In genomic region chr16:38694906-38695540, GRCm38 (mm10) we compare ENCODE assay signal across 22 mouse cellular contexts. TPM values are rescaled to one million over a fixed set of nuclear protein-coding genes. Genes with fewer than 3 reads are reported as not detected.
DNase-seq lines count a peak whose midpoint lies in the region; ATAC-seq and TF ChIP-seq lines count a peak whose summit lies in the region.
"Had no signal": no experiment of that assay in that cellular context is flagged by ENCODE, and none has a peak within 500 bp of the region (broad histone marks: within the 10 kb centered on the region; RNA-seq: fewer than 3 reads in every experiment).

No protein-coding gene starts in this region.

- H3K27me3 ChIP-seq in heart, postnatal 0 days (ENCODE audit: control insufficient read depth, insufficient read depth, low read length): no peaks in the 10 kb centered on the region
- H3K27me3 ChIP-seq in heart, embryonic 12.5 days (replicated peaks): no peaks in the 10 kb centered on the region
- H3K27me3 ChIP-seq: embryonic facial prominence, embryonic 15.5 days; heart, embryonic 15.5 days; hindbrain, embryonic 15.5 days had no signal

- no peak for TF ChIP-seq EP300 in heart, postnatal 0 days (IDR thresholded peaks at IDR 0.05; ENCODE audit: low read depth)

- H3K36me3 ChIP-seq in heart, postnatal 0 days (replicated peaks; ENCODE audit: control insufficient read depth, insufficient read depth, low read length): peaks cover 45% of the 10 kb centered on the region
- H3K36me3 ChIP-seq in heart, embryonic 12.5 days: peaks cover 46% of the 10 kb centered on the region
- H3K36me3 ChIP-seq: embryonic facial prominence, embryonic 15.5 days; hindbrain, embryonic 15.5 days had no signal

- H3K4me1 ChIP-seq in heart, postnatal 0 days (ENCODE audit: control insufficient read depth, insufficient read depth): peaks cover 37% of the 10 kb centered on the region
- H3K4me1 ChIP-seq in heart, embryonic 12.5 days (replicated peaks): peaks cover 52% of the 10 kb centered on the region
- H3K4me1 ChIP-seq in lung, adult 2 months (ENCODE audit: control insufficient read depth, insufficient read depth, low read length): peaks cover 20% of the 10 kb centered on the region
- H3K4me1 ChIP-seq: hindbrain, embryonic 15.5 days had no signal

- no peak for DNase-seq in heart, postnatal 0 days (ENCODE audit: low spot score)
- peak; percentile 37 for DNase-seq in NIH3T3 (ENCODE audit: low read depth)
- no peak for DNase-seq in ovary, postnatal 10 days (ENCODE audit: low spot score)
- no peak for DNase-seq in urinary bladder, postnatal 4 days (ENCODE audit: low spot score in 2 of 2)
- no peak for DNase-seq in lung, adult 2 months
- DNase-seq: adrenal gland, adult 2 months; adrenal gland, postnatal 25 days; B cell, adult 2 months; cerebellum, adult 2 months; embryo, embryonic 11 days; gastrocnemius, adult 2 months; gastrocnemius, postnatal 25 days; heart, adult 18-20 months had no signal

- H3K9ac ChIP-seq in heart, postnatal 0 days (replicated peaks; ENCODE audit: low read depth, low read length): no peak overlapping the region
- no peak overlapping the region for H3K9ac ChIP-seq in heart, embryonic 12.5 days
- H3K9ac ChIP-seq: embryonic facial prominence, embryonic 15.5 days; heart, embryonic 15.5 days; hindbrain, embryonic 15.5 days had no signal

- H3K9me3 ChIP-seq in heart, postnatal 0 days (replicated peaks; ENCODE audit: control insufficient read depth, low read length): no peaks in the 10 kb centered on the region
- H3K9me3 ChIP-seq in heart, embryonic 12.5 days (replicated peaks): no peaks in the 10 kb centered on the region
- H3K9me3 ChIP-seq: embryonic facial prominence, embryonic 15.5 days; heart, embryonic 10.5 days; heart, embryonic 15.5 days; hindbrain, embryonic 15.5 days had no signal

- no peak for TF ChIP-seq POLR2A in lung, adult 2 months (IDR thresholded peaks at IDR 0.05; ENCODE audit: borderline replicate concordance, extremely low read depth, low read depth, low read length)

- H3K27ac ChIP-seq in heart, postnatal 0 days (ENCODE audit: low read depth): peak overlapping the region; percentile 24; the same call in 1 of the 2 replicates
- H3K27ac ChIP-seq in heart, embryonic 12.5 days (ENCODE audit: poor library complexity, severe bottlenecking): no peak overlapping the region
- H3K27ac ChIP-seq: embryonic facial prominence, embryonic 15.5 days; gastrocnemius, adult 2 months; heart, embryonic 10.5 days; heart, embryonic 15.5 days; hindbrain, embryonic 15.5 days had no signal

- no peak overlapping the region for H3K4me2 ChIP-seq in heart, postnatal 0 days (ENCODE audit: low read depth, low read length)
- H3K4me2 ChIP-seq in heart, embryonic 12.5 days: no peak overlapping the region
- H3K4me2 ChIP-seq: embryonic facial prominence, embryonic 15.5 days; heart, embryonic 15.5 days; hindbrain, embryonic 15.5 days had no signal

- H3K4me3 ChIP-seq in heart, postnatal 0 days (ENCODE audit: low read depth, low read length): no peak overlapping the region
- no peak overlapping the region for H3K4me3 ChIP-seq in heart, embryonic 12.5 days
- no peak overlapping the region for H3K4me3 ChIP-seq in lung, adult 2 months (replicated peaks; ENCODE audit: extremely low read depth, low read depth, low read length)
- H3K4me3 ChIP-seq: embryonic facial prominence, embryonic 15.5 days; gastrocnemius, adult 2 months; heart, embryonic 10.5 days; heart, embryonic 15.5 days; hindbrain, embryonic 15.5 days had no signal

- 67% methylated on average over 6 of the region's 6 CpGs for WGBS in heart, postnatal 0 days
- 77% methylated on average over 6 of the region's 6 CpGs for WGBS in heart, embryonic 12.5 days
- WGBS in lung, adult 2 months: 72% methylated on average over 6 of the region's 6 CpGs

- TF ChIP-seq CTCF in heart, postnatal 0 days (IDR thresholded peaks at IDR 0.05; ENCODE audit: low read depth): no peak
- TF ChIP-seq CTCF in lung, adult 2 months (IDR thresholded peaks at IDR 0.05; ENCODE audit: insufficient read depth, low read length): no peak

- ATAC-seq in heart, postnatal 0 days (ENCODE audit: insufficient read depth, low read depth): no peak; the same call in 1 of the 2 replicates
- no peak for ATAC-seq in heart, embryonic 12.5 days (ENCODE audit: insufficient number of reproducible peaks, low FRiP score)
- peak; percentile 86 for ATAC-seq in granulocyte monocyte progenitor cell, adult 5-6 weeks (replicated peaks; ENCODE audit: poor library complexity, severe bottlenecking)
- ATAC-seq: forebrain, embryonic 16.5 days; intestine, embryonic 16.5 days had no signal

RNA-seq across cellular contexts. Expression of gene Arhgap31, which starts 18.1 kb away (rescaled TPM):
- 60.6 and 63.5 TPM in 2 replicates for total RNA-seq in heart, postnatal 0 days (2014; rRNA removed; ENCODE audit: low replicate concordance)
- polyA plus RNA-seq in heart, postnatal 0 days (2015; fragmentation: Nextera tagmentation; extraction: Ambion mirVana): 15.0 and 15.7 TPM in 2 replicates
- polyA plus RNA-seq in heart, embryonic 12.5 days (2016; fragmentation: Nextera tagmentation; extraction: Ambion mirVana): 43.1 and 47.7 TPM in 2 replicates
- 17.4 and 18.3 TPM in 2 replicates for total RNA-seq in granulocyte monocyte progenitor cell, adult 5-6 weeks (2014; fragmentation: Nextera tagmentation)
- total RNA-seq in granulocyte monocyte progenitor cell, adult 5-6 weeks (2017): 6.5 and 7.7 TPM in 2 replicates
- polyA plus RNA-seq in lung, adult 2 months (2012; rRNA removed): 43.9 and 46.8 TPM in 2 replicates

RNA-seq across cellular contexts. Expression of gene B4galt4, which starts 47.0 kb away (rescaled TPM):
- total RNA-seq in heart, postnatal 0 days (2014; rRNA removed; ENCODE audit: low replicate concordance): 12.4 and 26.6 TPM in 2 replicates
- polyA plus RNA-seq in heart, postnatal 0 days (2015; fragmentation: Nextera tagmentation; extraction: Ambion mirVana): 12.6 and 14.5 TPM in 2 replicates
- 26.6 and 29.8 TPM in 2 replicates for polyA plus RNA-seq in heart, embryonic 12.5 days (2016; fragmentation: Nextera tagmentation; extraction: Ambion mirVana)
- total RNA-seq in granulocyte monocyte progenitor cell, adult 5-6 weeks (2014; fragmentation: Nextera tagmentation): 62.7 and 65.3 TPM in 2 replicates
- total RNA-seq in granulocyte monocyte progenitor cell, adult 5-6 weeks (2017): 58.2 and 61.1 TPM in 2 replicates
- polyA plus RNA-seq in lung, adult 2 months (2012; rRNA removed): 18.0 and 21.4 TPM in 2 replicates
- total RNA-seq: MEL had no signal
